Mouse (Mus musculus) stomach, embryonic 16.5 days (tissue): Measurements from ENCODE around the gene Msantd2. TPM values are rescaled to one million over a fixed set of nuclear protein-coding genes. Genes with fewer than 3 reads are reported as not detected.
A peak's percentile ranks its signal among the peaks of the same experiment; 100 is the strongest.

Source experiments
- ATAC-seq: fragments of 200-750 bp; cut with Nextera tagmentation; 2 replicates; pipeline ENCODE4 v1.8.0; 2017; ENCODE audit warnings: moderate number of reproducible peaks, moderate TSS enrichment; ENCODE audit not compliant: insufficient read depth, low FRiP score
- H3K27ac ChIP-seq: fragments of 300-500 bp; sonication (generic); 2 replicates; pipeline ENCODE4 v1.5.1; 2014; ENCODE audit warnings: low read length
- H3K27me3 ChIP-seq: fragments of 300-500 bp; sonication (generic); 2 replicates; pipeline ENCODE4 v1.6.1; 2014; ENCODE audit warnings: low read length, control low read depth, mixed read lengths; ENCODE audit not compliant: control insufficient read depth, insufficient read depth
- H3K36me3 ChIP-seq: fragments of 300-500 bp; sonication (generic); 2 replicates; pipeline ENCODE4 v1.6.1; 2014; ENCODE audit warnings: low read length; ENCODE audit not compliant: control insufficient read depth, insufficient read depth
- H3K4me1 ChIP-seq: fragments of 300-500 bp; sonication (generic); 2 replicates; pipeline ENCODE4 v1.6.1; 2014; ENCODE audit warnings: low read length, control low read depth, mixed read lengths; ENCODE audit not compliant: control insufficient read depth, insufficient read depth
- H3K4me2 ChIP-seq: fragments of 300-500 bp; sonication (generic); 2 replicates; pipeline ENCODE4 v1.6.1; 2014; ENCODE audit warnings: low read depth, low read length, mixed read lengths
- H3K4me3 ChIP-seq: fragments of 300-500 bp; sonication (generic); replicated peaks from 2 replicates; pipeline ENCODE4 v1.5.1; 2014; ENCODE audit warnings: mild to moderate bottlenecking, low read length
- H3K9ac ChIP-seq: fragments of 300-500 bp; sonication (generic); 2 replicates; pipeline ENCODE4 v1.6.1; 2014; ENCODE audit warnings: low read length
- H3K9me3 ChIP-seq: fragments of 300-500 bp; sonication (generic); replicated peaks from 2 replicates; pipeline ENCODE4 v1.6.1; 2016; ENCODE audit warnings: low read length, control low read depth; ENCODE audit not compliant: control insufficient read depth
- WGBS: fragments of 180-500 bp; shearing (Covaris S2); extraction: QIAGEN DNeasy Blood & Tissue Kit; methylation state at CpG from one replicate; pipeline ENCODE4 v1.1.7; 2014; 5-methylcytosine and 5-hydroxymethylcytosine counted together
- polyA plus RNA-seq: library from polyadenylated mRNA; unstranded; fragments of >200 nt; fragmentation: Nextera tagmentation; extraction: Ambion mirVana; gene quantifications from 2 replicates; pipeline ENCODE4 v1.2.1, GENCODE M21; 2015

The Msantd2 gene
- polyA plus RNA-seq, 1 experiment from 2014 or later, result 16.1 TPM

GRCm38 (mm10) chr9:37519995-37520394 lies 30.9 kb downstream of the Msantd2 start:
- H3K27me3 ChIP-seq, result no peaks in the 10 kb centered on the region
- H3K9ac ChIP-seq, result no peak overlapping the region
- H3K27ac ChIP-seq, result no peak overlapping the region
- 91% methylated on average over 2 of the region's 2 CpGs for WGBS
- H3K36me3 ChIP-seq, result peaks cover 5% of the 10 kb centered on the region; the same call in 1 of the 2 replicates
- H3K4me2 ChIP-seq, result no peak overlapping the region
- no peaks in the 10 kb centered on the region for H3K9me3 ChIP-seq
- no peaks in the 10 kb centered on the region for H3K4me1 ChIP-seq
- H3K4me3 ChIP-seq, result no peak overlapping the region
- no peak for ATAC-seq

- no peak for ATAC-seq
Observed at GRCm38 (mm10) chr9:37525461-37525860, 36.3 kb downstream of the Msantd2 start.

GRCm38 (mm10) chr9:37526443-37527395 lies 37.6 kb downstream of the Msantd2 start:
- no peak overlapping the region for H3K27ac ChIP-seq
- peaks cover 29% of the 10 kb centered on the region for H3K4me1 ChIP-seq
- peaks cover 11% of the 10 kb centered on the region; the same call in 1 of the 2 replicates for H3K27me3 ChIP-seq
- H3K4me3 ChIP-seq, result 0 out of 2 replicates have a peak overlapping the region, but pooled peaks have one; percentile 45
- H3K9me3 ChIP-seq, result no peaks in the 10 kb centered on the region
- WGBS, result 30% methylated on average over 21 of the region's 21 CpGs
- H3K36me3 ChIP-seq, result peaks cover 5% of the 10 kb centered on the region; the same call in 1 of the 2 replicates
- no peak overlapping the region for H3K9ac ChIP-seq
- peak overlapping the region; percentile 48; the same call in 1 of the 2 replicates for H3K4me2 ChIP-seq
- no peak for ATAC-seq

More at GRCm38 (mm10) chr9:37525461-37525860, 36.3 kb downstream of the Msantd2 start:
- Histone ChIP-seq H3K27ac (no peak overlapping the region), H3K9ac (no peak overlapping the region), H3K27me3 (peaks cover 11% of the 10 kb centered on the region; the same call in 1 of the 2 replicates), H3K9me3 (no peaks in the 10 kb centered on the region), H3K4me1 (peaks cover 18% of the 10 kb centered on the region), H3K36me3 (peaks cover 5% of the 10 kb centered on the region; the same call in 1 of the 2 replicates), H3K4me3 (no peak overlapping the region), H3K4me2 (no peak overlapping the region)
- 81% methylated on average over 2 of the region's 2 CpGs for WGBS

- Histone ChIP-seq H3K27me3 (peaks cover 11% of the 10 kb centered on the region; the same call in 1 of the 2 replicates), H3K9ac (peak within 1 kb of the TSS; percentile 54; the same call in 1 of the 2 replicates), H3K4me2 (peak within 1 kb of the TSS; percentile 48), H3K9me3 (no peaks in the 10 kb centered on the region), H3K4me1 (peaks cover 29% of the 10 kb centered on the region), H3K4me3 (peak within 1 kb of the TSS; percentile 45), H3K36me3 (peaks cover 5% of the 10 kb centered on the region; the same call in 1 of the 2 replicates), H3K27ac (peak within 1 kb of the TSS; percentile 66)
- 14% methylated on average over 41 of the region's 41 CpGs for whole genome bisulfite sequencing
- peak; percentile 28; the same call in 1 of the 2 replicates for ATAC-seq
Observed at GRCm38 (mm10) chr9:37527396-37528224, 38.5 kb downstream of the Msantd2 start, which contains the start of gene Esam. Esam (plus strand) TSS chr9:37528078.

GRCm38 (mm10) chr9:37528225-37528970 lies 39.3 kb downstream of the Msantd2 start:
- H3K4me1 ChIP-seq, result peaks cover 29% of the 10 kb centered on the region
- H3K36me3 ChIP-seq, result no peaks in the 10 kb centered on the region
- no peak overlapping the region for H3K9ac ChIP-seq
- peak overlapping the region; percentile 2; the same call in 1 of the 2 replicates for H3K4me2 ChIP-seq
- no peaks in the 10 kb centered on the region for H3K9me3 ChIP-seq
- ATAC-seq, result no peak
- 44% methylated on average over 9 of the region's 9 CpGs for WGBS
- peaks cover 11% of the 10 kb centered on the region; the same call in 1 of the 2 replicates for H3K27me3 ChIP-seq
- H3K27ac ChIP-seq, result peak overlapping the region; percentile 66
- H3K4me3 ChIP-seq, result peak overlapping the region; percentile 45

GRCm38 (mm10) chr9:37530031-37530887 lies 41.1 kb downstream of the Msantd2 start:
- Histone ChIP-seq H3K27me3 (peaks cover 11% of the 10 kb centered on the region; the same call in 1 of the 2 replicates), H3K9ac (peak overlapping the region; percentile 66), H3K9me3 (no peaks in the 10 kb centered on the region), H3K4me2 (peak overlapping the region; percentile 73), H3K4me1 (peaks cover 29% of the 10 kb centered on the region), H3K27ac (peak overlapping the region; percentile 66), H3K36me3 (no peaks in the 10 kb centered on the region), H3K4me3 (peak overlapping the region; percentile 45)
- WGBS, result 3% methylated on average over 32 of the region's 32 CpGs
- peak; percentile 43 for ATAC-seq

GRCm38 (mm10) chr9:37530888-37531705 lies 42.0 kb downstream of the Msantd2 start:
- Histone ChIP-seq H3K36me3 (no peaks in the 10 kb centered on the region), H3K4me1 (peaks cover 29% of the 10 kb centered on the region), H3K9me3 (no peaks in the 10 kb centered on the region), H3K27ac (peak overlapping the region; percentile 64), H3K27me3 (peaks cover 11% of the 10 kb centered on the region; the same call in 1 of the 2 replicates), H3K4me2 (peak overlapping the region; percentile 73), H3K9ac (peak overlapping the region; percentile 66), H3K4me3 (peak overlapping the region; percentile 45)
- ATAC-seq, result peak; percentile 84
- WGBS, result 5% methylated on average over 31 of the region's 31 CpGs
